Mouse (Mus musculus) right cerebral cortex, postnatal 25 days (tissue): Measurements from ENCODE around the gene Gipr.

ENCODE experiments used
- DNase-seq: peaks from one replicate; pipeline ENCODE4 v3.0.0; 2022

Gipr gene

DNA sequence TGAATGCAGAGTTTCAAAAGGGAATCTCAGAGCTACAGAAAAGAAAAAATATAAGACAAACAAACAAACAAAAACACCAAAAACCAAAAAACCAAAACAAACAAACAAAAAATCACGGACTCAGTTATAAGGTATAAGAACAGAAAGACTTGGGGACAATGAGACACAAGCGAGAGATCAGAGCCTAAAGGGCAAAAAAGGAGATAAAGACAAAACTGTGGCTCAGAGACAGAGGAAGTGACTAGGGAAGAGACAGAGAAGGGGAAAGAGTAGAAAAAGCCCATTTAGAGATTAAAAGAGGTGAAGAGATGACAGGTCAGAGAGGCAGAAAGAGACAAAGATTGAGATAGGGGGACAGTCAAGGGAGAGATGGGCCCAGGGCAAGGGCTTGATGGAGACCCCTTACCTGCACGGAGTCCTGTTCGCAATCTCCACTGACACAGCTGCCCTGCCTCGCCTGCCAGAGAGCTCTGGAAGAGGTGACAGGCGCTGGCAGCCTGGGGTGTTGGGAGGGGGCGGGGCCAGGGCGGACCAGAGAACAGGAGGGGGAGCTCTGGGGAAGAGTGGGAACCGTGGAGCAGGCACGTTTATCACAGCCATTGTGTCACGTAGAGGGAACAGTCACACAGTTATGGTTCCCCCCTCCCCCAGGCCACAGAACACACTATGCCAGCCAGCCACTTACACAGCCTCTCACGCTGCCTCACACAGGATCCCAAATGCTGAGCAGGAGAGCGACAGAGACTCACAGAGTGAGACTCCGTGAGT lies at the start of gene Gipr:
TSS of gene Gipr (minus strand) at position 472 of the 768 bp plus-strand sequence.
- DNase-seq = no peak

DNA sequence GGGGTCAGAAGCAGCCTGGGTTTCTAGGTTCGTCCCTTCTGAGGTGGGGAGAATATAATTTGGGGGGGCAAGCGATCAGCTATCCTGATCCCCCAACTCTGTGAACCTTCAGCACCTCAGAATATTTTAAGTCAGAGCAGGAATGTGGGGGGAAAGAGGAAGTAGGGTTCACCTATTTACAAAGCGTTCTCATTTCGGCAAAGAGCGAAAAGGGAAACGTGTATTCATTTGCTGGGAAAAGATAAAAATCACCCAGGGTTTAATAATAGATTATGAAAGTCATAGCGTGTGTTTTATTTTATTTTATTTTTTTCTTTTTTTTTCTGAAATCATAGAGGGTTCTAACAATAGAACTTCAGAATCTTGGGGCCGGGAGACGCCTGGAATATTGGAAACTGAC lies 49.0 kb upstream of the Gipr start:
- DNase-seq = no peak

DNA sequence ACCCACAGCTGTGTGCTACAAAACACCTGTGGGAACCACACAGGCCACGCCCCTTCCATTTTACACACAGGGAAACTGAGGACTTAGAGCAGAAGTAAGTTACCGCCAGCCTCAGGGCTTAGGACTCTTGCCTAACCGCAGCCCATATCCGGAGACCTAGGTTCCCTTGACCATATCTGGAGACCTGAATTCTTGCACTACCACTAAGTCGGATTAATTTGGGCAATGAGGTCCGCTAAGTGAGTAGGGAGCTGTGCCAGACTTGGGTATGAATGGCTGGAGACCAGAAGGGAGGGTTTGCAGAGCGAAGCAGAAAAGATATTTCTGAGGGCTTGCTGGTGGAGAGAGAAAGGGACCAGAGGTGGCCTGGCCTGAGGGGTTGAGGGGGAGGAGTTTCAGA lies 48.4 kb upstream of the Gipr start:
- no peak for DNase-seq

DNA sequence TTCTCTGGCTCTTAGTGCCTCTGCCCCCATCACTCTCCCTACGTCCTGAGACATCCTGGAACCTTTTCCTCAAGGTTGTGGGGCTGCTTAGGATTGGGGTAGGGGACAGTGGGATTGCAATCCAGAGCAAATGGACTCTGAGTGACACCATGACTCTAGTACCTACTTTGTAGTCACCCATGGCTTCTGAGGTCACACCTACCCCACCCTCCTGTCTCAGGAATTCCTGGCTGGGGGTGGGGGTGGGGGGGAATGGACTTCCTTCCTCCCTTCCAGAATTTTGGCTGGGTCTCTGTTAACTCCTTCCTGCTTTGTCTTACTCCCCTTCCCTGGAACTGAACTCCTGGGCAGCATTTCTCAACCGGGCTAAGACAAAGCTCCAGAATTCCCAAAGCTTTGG lies 47.5 kb upstream of the Gipr start:
- DNase-seq = no peak

DNA sequence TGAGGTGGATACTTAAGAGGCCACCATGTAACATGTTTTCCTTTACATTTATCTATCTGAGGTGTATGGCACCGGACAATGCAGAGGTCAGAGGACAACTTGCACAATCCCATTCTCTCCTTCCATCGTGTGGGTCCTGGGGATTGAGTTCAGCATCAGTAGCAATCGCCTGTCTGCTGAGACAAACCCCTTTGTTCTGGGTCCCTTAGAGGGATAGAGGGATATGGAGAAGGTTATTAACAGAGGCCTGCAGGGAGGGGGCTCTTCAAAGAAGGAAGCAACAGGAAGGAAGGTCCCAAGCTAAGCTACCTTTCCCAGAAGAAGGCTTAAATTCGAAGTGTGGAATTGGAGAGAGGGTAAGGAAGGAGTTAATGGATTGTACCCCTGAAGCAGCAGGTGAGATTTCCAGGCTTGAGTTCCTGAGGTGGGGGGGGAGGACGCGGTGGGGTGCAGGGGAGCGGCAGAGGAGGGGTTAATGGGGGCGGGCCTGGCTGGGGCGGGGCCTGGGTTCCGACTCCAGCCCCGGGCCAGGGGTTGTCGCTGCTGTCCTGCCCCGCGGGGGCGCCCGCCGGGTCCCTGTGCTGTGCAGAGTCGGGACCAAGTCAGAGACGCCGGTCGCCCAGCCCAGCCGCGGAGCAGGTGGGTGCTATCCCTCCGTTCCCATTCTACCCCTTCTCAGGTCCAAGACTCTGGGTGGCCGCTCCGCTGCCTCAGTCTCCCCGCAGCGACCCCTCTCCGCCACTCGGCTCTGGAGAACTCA lies 46.2 kb upstream of the Gipr start, which contains the start of gene Gpr4:
TSS of gene Gpr4 (plus strand) at position 543 of the 760 bp plus-strand sequence.
- DNase-seq = no peak

DNA sequence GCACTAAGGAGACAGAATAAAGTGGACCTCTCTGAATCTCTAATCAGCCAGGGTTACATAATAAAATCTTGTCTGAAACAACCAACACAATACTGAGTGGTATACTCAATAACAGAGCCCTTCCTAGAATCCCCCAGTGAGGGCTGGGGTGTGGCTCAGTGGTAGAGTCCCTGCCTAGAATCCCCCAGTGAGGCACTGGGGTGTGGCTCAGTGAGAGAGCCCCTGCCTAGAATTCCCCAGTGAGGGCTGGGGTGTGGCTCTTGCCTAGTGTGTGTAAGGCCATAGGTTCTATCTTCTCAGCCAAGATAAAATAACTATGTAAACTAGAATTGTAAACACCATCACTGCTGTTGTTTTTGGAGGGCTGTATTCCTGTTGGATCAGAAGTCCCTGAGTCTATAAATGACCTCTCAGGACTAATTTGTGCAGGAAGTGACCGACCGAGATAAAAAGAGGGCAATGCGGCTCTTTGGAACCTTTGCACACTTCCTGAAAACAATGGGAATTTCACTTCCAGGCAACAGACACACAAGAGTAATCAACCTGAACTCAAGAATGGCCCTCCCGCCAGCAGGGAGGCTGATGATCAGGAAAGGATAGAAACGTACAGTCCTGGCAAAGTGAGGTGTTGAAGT lies 45.2 kb upstream of the Gipr start:
- no peak for DNase-seq

DNA sequence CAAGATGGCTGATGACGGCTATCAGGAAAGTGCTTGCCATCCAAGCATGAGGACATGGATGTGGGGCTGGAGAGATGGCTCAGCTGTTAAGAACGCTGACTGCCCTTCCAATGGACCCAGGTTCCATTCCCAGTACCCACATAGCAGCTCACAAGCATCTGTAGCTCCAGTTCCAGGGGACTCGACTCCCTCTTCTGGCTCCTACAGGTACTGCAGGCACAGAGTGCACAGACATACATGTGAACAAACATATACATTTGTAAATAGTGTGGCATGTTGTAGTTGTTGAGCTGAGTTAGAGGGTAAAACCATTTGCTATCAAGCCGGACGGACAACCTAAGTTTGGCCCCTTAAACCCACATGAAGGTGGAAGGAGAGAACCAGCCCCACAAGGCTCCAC lies 44.1 kb upstream of the Gipr start:
- DNase-seq = no peak

DNA sequence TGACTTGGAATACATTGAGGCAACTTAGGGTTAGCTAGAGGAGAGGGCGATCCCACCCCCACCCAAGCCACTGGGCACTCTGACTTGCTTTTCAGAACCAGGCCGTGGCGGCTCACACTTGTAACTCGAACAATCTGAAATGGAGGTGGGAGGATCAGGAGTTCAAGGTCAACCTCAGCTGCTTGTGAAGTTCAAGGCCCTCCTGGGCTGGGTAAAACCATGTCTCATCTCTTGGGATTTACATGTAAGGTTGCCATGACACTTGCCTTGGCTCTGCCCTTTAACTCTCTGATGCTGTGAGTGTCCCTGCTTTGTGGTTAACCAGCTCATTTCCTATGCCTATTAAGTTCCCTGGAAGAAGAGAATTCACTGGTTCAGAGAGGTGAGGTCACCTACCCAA lies 43.6 kb upstream of the Gipr start:
- DNase-seq = no peak

DNA sequence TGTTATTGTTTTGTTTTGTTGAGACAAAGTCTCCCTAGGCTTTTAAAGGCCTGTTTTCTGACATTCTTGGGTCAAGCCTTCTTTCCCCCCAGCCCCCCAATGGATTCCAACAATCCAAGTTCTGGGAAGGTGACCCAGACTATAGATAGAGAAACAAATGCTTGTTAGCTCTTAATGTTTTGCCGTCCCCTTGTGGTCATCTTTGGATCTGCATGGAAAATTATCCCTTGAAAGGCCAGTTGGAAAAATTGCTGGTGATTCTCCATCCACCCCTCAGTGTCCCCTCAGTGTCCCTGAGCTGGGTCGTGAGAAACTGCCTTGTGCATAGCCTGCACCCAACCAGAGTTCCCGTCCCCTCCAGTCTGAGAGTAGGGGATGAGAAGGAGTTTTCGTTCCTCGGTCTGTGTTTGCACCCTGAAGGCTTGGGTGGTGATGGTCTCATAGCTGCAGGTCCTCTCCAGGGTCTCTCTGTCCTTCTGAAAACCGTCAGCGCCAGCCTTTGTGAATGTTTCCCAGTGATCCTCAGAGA lies 43.1 kb upstream of the Gipr start:
- DNase-seq = no peak

DNA sequence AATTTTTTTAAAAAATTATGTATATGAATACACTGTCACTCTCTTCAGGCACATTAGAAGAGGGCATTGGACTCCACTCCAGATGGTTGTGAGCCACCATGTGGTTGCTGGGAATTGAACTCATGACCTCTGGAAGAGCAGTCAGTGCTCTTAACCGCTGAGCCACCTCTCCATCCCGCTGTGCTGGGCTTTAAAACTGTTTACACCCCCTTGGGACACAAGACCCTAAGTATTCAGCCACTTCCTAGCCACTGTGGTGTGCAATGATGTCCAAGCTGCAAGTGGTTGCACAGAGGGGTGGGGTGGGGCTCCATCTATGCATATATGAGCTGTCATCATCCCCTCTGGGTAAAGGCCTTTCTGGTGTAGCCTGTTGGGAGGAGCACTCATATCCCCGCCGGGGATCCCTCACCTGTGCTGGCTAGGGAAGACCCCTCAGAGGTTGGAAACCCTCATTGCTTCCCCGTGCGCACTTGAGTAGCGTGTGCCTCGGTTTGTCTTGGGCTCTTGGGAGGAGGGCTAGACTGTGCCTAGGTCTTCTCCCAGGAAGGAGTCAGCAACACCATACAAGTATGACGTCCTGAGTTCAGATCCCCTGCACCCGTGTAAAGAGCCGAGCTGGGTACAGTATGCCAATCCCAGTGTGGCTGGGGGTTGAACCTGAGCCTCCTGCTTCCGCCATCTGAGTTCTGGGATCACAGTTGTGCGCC lies 42.4 kb upstream of the Gipr start:
- no peak for DNase-seq

DNA sequence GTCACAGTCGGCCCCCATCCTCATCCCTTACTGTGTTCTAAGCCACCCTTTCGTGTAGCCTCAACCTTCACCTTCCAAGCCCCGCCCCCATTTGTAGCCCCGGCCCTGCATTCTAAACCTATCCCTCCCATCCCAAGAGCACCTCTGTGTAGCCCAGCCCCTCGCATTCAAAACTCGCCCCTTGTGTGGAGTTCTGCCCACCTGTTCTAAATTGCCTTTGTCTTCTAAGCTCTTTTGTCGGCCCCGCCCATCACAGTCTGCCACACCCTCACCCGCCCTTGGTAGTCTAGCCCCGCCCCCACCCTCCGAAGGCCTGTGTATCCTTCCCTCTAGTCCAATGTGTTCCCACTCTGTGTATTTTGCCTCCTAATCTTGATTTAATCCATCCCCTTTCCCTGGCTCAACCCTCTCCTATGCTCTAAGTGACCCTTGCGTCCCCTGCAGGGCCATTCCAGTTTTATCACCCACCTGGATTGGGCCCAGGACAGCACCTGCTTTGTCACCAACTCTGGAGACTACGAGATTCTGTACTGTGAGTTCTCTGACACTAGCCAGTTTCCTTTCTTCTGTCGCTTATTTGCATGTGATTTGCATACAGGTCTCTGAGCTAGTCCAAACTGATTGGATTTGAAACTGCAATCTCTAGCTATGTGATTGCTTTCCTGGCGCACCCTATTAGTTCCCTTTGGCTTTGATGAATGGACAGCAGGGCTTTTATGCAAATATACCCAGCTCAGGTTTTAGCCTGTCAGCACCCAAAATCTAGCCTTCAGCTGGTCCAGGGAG lies 36.3 kb upstream of the Gipr start:
- no peak for DNase-seq

DNA sequence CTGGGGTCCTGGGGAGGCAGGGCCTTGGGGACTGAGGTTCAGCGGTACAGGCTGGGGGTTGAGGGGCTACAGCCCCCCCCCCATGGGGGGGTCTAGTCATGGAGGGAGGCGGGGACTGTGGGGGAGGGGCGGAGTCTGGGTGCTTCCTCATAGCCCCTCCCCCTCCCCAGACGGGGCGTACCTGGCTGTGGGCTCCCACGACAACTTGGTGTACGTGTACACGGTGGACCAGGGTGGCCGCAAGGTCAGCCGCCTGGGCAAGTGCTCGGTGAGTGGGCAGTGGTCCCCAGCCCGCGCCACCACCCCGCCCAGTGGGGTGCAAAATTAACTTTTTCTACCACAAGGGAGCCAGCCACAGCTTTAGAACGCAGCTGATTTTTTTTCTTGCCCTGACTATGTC lies 35.7 kb upstream of the Gipr start:
- DNase-seq = no peak

DNA sequence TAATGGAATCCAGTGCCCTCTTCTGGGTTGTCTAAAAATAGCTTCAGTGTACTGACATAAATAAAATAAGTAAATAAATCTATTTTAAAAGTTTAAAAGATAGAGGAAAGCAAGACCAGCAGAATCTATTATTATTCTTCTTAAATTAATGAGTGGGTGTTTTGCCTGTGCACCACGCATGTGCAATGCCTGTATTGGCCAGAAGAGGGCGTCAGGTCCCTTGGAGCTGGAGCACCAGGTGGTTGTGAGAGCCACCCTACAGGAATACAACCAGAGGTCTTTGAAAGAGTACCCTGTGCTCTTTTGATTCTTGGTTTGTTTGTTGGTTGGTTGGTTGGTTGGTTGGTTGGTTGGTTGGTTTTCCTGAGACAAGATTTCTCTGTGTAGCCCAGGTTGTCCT lies 32.1 kb upstream of the Gipr start:
- no peak for DNase-seq

DNA sequence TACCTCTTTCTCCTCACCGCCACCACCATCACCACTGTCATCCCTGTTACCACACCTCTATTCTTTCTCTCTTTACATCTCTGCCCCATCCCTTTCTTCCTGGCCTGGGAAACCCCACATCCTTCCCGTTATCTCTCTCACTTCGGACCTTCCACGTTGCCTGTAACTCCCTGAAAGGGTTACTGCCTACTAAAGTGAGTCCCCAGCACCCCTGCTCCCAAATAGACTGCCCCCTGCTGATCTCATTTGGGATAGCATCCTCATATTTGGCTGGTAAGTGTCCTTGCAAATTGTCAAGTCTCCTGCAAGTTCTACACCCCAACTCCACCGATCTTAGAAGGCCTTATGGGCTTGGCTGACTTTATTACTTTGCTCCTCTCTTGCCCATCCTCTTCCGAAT lies 30.7 kb upstream of the Gipr start:
- no peak for DNase-seq

DNA sequence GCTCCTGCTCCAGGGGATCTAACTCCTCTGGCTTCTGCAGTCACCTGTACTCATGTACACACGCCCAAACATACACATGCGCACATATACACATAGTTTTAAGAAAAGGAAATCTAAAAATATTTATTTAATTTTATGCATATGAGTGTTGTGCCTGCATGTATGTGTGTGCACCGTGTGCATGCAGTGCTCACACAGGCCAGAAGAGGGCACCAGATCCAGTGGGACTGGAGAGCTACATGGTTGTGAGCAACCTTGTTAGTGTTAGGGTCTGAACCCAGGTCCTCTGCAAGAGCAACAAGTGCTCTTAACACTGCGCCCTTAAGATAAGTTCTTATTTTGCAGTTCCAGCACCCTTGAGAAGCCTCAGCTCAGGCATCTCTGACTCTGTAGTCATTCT lies 28.7 kb upstream of the Gipr start:
- DNase-seq = no peak

DNA sequence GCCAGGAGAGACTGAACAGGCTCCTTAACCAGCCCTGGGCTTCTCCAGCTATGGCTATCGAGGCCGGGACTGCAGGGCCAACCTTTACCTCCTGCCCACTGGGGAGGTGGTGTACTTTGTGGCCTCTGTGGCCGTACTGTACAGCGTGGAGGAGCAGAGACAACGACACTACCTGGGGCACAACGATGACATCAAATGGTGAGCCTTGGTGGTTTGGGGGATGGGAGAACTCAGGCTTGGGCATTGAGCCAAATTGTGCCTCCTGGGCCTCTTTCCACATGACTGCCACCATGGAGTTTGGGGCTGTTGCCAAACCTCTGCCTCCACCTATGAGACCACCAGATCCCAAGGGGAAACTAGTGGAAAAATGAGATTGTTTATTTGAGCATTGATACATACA lies 18.8 kb upstream of the Gipr start:
- no peak for DNase-seq

DNA sequence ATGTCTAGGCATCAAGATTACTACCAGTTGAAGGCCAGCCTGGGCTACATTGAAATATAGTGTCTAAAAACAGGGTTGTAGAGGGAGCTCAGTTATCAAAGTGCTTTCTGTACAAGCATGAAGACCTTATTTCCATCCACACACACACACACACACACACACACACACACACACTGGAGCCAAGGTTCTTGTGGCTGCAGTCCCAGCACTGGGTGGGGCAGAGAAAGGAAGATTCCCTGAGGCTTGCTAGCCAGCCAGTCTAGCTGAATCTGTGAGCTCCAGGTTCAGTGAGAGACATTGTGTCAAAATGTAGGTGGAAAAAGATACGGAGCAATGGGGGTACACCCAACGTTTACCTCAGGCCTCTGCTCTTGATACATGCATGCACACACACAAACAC lies 18.3 kb upstream of the Gipr start:
- no peak for DNase-seq

DNA sequence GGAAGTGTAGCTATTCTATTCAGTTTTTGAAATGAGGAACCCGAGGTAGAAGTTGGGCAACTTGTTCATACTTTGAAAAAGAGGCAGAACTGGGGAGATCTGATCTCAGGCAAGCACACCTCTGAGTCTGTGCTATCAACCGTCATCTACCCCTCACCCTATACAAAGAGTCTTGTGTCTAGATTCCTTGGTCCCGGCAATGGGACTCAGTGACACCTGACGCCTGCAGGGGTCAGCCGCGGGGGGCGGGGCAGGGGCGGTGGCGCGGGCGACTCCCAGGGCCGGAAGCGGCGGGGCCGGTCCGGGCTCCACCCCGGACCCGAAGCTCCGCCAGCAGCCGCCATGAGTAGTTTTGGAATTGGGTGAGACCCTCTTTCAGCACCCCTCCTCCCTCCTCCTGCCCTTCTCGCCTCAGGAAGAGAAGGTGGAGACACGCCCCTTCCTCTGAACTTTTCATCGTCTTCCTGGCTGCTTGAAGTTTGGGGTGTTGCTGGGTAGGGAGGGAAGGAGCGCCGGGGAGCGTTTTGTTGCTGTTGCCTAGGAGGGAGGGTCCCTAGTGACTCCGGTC lies 15.0 kb upstream of the Gipr start:
- no peak for DNase-seq

DNA sequence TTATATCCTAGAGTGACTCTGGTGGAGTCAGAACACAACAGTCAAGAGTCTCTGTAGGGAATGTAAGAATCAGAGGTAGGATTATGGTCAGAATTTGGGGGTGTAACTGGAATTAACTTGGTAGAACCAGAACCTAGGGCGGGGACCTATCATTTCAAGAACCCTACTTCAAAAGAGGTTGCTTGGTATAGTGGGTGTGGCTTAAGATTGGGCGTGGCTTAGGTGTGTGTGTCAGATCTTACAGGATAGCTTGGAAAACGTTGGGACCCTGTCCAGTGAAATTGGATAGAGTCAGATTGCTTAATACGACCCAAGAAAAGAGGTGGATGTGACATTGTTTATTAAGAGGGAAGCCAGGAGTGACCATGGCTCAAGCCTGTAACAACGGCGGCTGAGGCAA lies 14.0 kb upstream of the Gipr start:
- no peak for DNase-seq

DNA sequence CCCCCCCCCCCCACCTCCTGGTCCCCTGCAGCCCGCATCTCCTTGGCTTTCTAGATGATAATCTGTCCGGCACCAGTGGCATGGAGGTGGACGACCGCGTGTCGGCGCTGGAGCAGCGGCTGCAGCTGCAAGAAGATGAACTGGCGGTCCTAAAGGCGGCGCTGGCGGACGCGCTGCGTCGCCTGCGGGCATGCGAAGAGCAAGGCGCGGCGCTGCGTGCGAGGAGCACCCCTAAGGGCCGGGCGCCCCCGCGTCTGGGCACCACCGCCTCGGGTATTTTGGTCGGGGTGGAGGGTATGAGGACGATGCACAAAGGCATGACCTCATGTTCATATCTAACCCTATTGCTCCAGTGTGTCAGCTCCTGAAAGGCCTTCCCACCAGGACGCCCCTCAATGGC lies 13.2 kb upstream of the Gipr start:
- DNase-seq = peak; percentile 66

DNA sequence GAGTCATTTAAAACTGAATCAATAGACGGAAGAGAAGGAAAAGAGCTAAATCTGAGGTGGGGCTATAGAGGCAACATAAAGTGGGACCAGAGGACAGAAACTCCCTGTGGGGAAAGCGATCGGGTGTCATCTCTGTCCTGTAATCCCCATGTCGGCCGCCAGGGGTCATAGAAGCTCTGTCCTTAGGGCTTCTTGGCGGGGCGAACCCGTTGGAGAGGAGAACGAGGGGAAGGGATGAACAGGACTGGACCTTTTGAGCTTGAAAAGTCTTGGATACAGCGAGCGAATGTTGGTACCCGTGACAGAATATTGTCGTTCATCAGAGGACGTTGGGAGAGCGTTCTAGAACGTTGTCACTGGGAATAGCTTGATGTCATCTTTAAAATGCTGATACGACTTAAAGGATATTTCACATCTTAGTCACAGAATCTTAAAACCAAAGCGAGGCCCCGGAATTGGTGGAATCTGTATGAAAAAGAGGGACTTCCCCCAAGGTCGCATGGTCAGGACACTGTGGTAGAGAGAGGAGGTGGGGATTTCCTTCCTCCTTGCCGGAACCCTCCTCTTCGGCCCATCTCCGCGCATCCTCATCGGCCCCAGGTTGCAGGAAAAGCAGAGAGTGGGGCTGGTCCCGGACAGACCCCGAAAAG lies 12.6 kb upstream of the Gipr start:
- peak; percentile 80 for DNase-seq
